Mouse (Mus musculus) midbrain, embryonic 16.5 days (tissue): ENCODE measurements around the gene Msmo1. TPM values are rescaled to one million over a fixed set of nuclear protein-coding genes. Genes with fewer than 3 reads are reported as not detected.

ENCODE experiments used
- ATAC-seq: fragments of 200-750 bp; cut with Nextera tagmentation; 2 replicates; pipeline ENCODE4 v1.8.0; 2017; ENCODE audit warnings: moderate TSS enrichment
- H3K27ac ChIP-seq: fragments of 300-500 bp; sonication (generic); 2 replicates; pipeline ENCODE4 v1.5.1; 2014; ENCODE audit warnings: mild to moderate bottlenecking, low read length, mixed read lengths
- H3K27me3 ChIP-seq: fragments of 300-500 bp; sonication (generic); 2 replicates; pipeline ENCODE4 v1.6.1; 2014; ENCODE audit warnings: low read depth, low read length, mixed read lengths; ENCODE audit not compliant: control insufficient read depth, insufficient read depth
- H3K36me3 ChIP-seq: fragments of 300-500 bp; sonication (generic); 2 replicates; pipeline ENCODE4 v1.6.1; 2014; ENCODE audit warnings: mild to moderate bottlenecking, low read length, moderate library complexity, mixed read lengths; ENCODE audit not compliant: control insufficient read depth, insufficient read depth
- H3K4me1 ChIP-seq: fragments of 300-500 bp; sonication (generic); 2 replicates; pipeline ENCODE4 v1.6.1; 2014; ENCODE audit warnings: mild to moderate bottlenecking, low read length, mixed read lengths; ENCODE audit not compliant: control insufficient read depth, insufficient read depth
- H3K4me2 ChIP-seq: fragments of 300-500 bp; sonication (generic); 2 replicates; pipeline ENCODE4 v1.6.1; 2014; ENCODE audit warnings: mild to moderate bottlenecking, low read length, mixed read lengths
- H3K4me3 ChIP-seq: fragments of 300-500 bp; sonication (generic); 2 replicates; pipeline ENCODE4 v1.5.1; 2014; ENCODE audit warnings: low read depth, mild to moderate bottlenecking, low read length, moderate library complexity, mixed read lengths
- H3K9ac ChIP-seq: fragments of 300-500 bp; sonication (generic); 2 replicates; pipeline ENCODE4 v1.6.1; 2014; ENCODE audit warnings: low read depth, low read length, mixed read lengths
- H3K9me3 ChIP-seq: fragments of 300-500 bp; sonication (generic); replicated peaks from 2 replicates; pipeline ENCODE4 v1.6.1; 2014; ENCODE audit warnings: mild to moderate bottlenecking, low read length, mixed read lengths; ENCODE audit not compliant: control insufficient read depth, poor library complexity, severe bottlenecking
- WGBS: fragments of 180-500 bp; shearing (Covaris S2); extraction: QIAGEN DNeasy Blood & Tissue Kit; methylation state at CpG from one replicate; pipeline ENCODE4 v1.1.7; 2014; 5-methylcytosine and 5-hydroxymethylcytosine counted together
- polyA plus RNA-seq: library from polyadenylated mRNA; unstranded; fragments of >200 nt; fragmentation: Nextera tagmentation; extraction: Ambion mirVana; gene quantifications from 2 replicates; pipeline ENCODE4 v1.2.1, GENCODE M21; 2015

Msmo1 gene
- polyA plus RNA-seq = 176 and 200 TPM in 2 replicates

DNA sequence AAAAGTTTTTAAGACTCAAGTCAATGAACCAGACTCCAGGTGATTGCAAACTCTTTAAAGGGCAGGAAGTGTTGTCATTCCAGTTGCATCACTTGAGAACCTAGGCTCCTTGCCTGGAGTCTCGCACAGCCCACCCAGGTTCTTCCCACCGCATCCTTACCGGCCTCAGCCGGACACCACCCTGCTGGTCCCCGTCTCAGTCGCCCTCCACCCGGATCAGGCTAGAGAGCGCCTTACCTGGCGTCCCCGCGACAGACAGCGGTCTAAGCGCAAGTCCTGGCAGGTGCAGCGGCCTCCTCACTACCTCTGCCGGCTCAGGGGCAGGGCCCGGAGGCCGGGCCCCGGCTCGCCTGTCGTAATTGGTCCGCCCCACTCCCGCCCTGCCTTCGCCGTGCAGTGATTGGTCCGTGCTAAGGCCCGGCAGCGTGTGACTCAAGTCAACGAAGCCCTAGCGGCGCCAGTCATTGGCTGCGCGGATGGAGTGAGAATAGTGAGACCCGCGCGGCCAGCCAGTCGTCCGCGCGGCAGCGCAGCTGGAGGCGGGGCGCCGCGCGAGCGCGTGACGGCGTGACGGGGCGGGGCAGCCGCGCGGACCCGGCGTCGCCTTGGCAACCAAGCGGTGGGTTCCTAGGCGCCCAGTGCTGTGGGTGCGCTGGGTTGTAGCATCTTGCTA lies at the start of gene Msmo1:
Msmo1 (minus strand) TSS at position 522 of the 673 bp plus-strand sequence.
- Histone ChIP-seq H3K9ac (peak within 1 kb of the TSS; percentile 83), H3K27me3 (no peaks in the 10 kb centered on the region), H3K4me1 (peaks cover 33% of the 10 kb centered on the region), H3K4me2 (peak within 1 kb of the TSS; percentile 58), H3K27ac (peak within 1 kb of the TSS; percentile 94), H3K36me3 (0 out of 2 replicates have a peak, but pooled peaks cover 1% of the 10 kb centered on the region), H3K9me3 (no peaks in the 10 kb centered on the region), H3K4me3 (peak within 1 kb of the TSS; percentile 70)
- under 1% methylated on average over 60 of the region's 60 CpGs for WGBS
- ATAC-seq = peak; percentile 99

DNA sequence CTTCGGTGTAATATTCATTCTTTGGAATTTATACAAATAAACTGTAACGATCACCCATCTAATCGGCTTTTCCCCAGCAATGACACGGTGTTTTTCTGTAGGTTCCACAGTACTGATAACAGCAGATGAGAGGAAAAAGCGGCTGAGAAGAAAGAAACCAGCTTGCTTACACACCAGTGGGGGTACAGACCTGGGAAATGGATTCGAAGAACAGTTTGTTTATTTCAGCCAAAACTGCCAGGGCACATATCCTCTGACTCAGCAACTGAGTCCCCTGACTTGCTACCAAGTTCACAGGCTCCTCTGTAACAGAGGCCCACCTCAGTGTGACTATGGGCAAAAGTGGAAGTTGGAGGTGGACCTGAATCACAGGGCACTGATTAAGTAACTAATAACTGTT lies 48.4 kb upstream of the Msmo1 start:
- Histone ChIP-seq H3K27ac (no peak overlapping the region), H3K4me1 (no peaks in the 10 kb centered on the region; the same call in 1 of the 2 replicates), H3K4me3 (no peak overlapping the region), H3K9me3 (no peaks in the 10 kb centered on the region), H3K4me2 (no peak overlapping the region), H3K9ac (no peak overlapping the region), H3K27me3 (no peaks in the 10 kb centered on the region), H3K36me3 (no peaks in the 10 kb centered on the region)
- WGBS = 84% methylated on average over 6 of the region's 6 CpGs
- ATAC-seq = no peak

DNA sequence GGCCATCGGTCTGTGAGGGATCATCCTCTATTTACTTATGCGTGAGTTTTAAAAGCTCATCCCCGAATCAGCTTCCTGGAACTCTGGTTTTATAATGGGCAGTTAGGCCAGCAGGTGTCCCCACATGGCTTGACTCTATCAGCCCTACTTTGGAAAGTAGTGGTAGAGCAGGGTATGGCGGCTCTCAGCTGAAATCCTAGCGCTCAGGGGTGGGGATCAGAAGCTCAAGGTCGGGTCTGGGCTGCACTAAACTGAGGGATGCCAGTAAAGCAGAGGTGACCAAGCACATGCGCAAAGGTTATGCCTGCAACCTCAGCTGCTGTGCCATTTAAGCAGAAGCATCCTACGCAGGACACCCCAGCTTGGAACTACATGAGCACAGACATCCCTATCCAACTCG lies 44.3 kb upstream of the Msmo1 start:
- Histone ChIP-seq H3K27me3 (no peaks in the 10 kb centered on the region), H3K27ac (no peak overlapping the region), H3K9me3 (no peaks in the 10 kb centered on the region), H3K4me2 (no peak overlapping the region), H3K4me1 (no peaks in the 10 kb centered on the region), H3K4me3 (no peak overlapping the region), H3K9ac (no peak overlapping the region), H3K36me3 (no peaks in the 10 kb centered on the region)
- no peak; the same call in 1 of the 2 replicates for ATAC-seq
- WGBS = 71% methylated on average over 9 of the region's 9 CpGs

DNA sequence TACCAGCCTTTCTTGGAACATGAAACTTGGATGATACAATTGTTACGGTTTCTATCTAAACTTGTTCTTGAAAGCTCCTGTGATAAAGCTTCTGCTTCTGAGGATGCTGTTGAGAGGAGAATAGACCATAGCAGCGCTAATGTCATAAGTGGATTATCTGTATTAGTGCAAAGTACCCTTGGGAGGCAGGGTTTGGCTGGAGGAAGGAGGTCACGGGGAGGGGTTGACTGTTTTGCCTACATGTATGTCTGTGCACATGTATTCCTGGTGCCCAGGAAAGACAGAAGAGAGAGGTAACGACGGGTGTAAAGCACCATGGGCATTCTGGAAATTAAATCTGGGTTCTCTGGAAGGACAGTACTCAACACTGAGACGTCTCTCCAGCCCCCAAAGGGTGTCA lies 40.5 kb upstream of the Msmo1 start:
- no peak overlapping the region for H3K27ac ChIP-seq
- no peak overlapping the region for H3K9ac ChIP-seq
- H3K36me3 ChIP-seq = no peaks in the 10 kb centered on the region
- H3K9me3 ChIP-seq = no peaks in the 10 kb centered on the region
- no peaks in the 10 kb centered on the region for H3K4me1 ChIP-seq
- ATAC-seq = no peak
- H3K4me2 ChIP-seq = no peak overlapping the region
- H3K27me3 ChIP-seq = no peaks in the 10 kb centered on the region
- 91% methylated on average over 6 of the region's 6 CpGs for WGBS
- no peak overlapping the region for H3K4me3 ChIP-seq

DNA sequence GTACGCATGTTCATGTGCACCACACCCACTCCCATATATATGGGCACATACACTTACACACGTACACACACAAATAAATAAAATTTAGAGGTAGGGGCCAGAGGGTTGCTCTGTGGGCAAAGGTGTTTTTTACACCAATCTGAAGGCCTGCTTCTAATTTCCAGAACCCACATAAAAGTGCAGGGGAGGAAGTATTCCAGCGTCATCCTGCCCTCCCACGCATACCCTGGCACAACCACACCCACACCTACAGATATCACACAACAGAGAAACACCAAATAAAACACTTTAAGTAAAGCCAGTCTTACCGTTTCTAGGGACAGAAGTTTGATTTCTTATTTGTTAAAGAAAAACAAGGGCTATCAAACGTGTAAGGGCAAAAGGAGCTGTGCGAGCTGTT lies 37.2 kb upstream of the Msmo1 start:
- Histone ChIP-seq H3K9ac (no peak overlapping the region), H3K27me3 (no peaks in the 10 kb centered on the region), H3K4me1 (no peaks in the 10 kb centered on the region), H3K4me3 (no peak overlapping the region), H3K9me3 (no peaks in the 10 kb centered on the region), H3K27ac (no peak overlapping the region), H3K36me3 (no peaks in the 10 kb centered on the region), H3K4me2 (no peak overlapping the region)
- WGBS = 94% methylated on average over 7 of the region's 7 CpGs
- no peak for ATAC-seq

DNA sequence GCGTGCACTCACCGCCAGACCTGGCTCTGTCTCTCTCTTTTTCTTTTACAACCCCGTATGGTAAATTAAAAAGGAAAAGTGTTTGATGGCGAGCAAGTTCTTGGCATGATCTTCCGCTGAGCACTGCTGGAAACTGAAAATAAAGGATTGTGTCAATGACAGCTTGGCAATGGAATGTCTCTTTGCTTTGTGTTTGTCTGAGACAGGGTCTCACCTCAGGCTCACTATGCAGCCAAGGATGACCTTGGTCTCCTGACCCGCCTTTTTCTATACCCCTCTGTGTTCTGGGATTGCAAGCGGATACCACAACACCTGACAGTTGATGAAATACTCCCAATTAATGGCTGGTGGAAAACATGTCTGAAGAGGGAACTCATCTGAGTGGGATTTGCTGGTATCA lies 36.0 kb upstream of the Msmo1 start:
- ATAC-seq = no peak
- no peaks in the 10 kb centered on the region for H3K27me3 ChIP-seq
- WGBS = 69% methylated on average over 7 of the region's 7 CpGs

DNA sequence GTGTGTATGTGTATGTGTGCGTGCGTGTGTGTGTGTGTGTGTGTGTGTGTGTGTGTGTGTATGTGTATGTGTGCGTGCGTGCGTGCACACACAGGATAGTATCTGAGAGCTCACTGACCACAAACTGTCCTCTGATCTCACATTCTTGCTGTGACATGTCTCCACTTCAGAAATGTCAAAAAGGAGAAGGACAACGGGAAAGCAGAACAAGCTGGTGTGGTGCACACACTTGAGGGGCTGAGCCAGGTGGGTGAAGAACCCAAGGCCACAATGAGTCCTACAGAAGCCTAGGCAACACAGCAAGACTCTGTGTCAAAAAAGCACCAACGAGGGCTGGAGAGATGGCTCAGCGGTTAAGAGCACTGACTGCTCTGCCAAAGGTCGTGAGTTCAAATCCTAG lies 35.1 kb upstream of the Msmo1 start:
- Histone ChIP-seq H3K36me3 (no peaks in the 10 kb centered on the region), H3K4me3 (no peak overlapping the region), H3K27me3 (no peaks in the 10 kb centered on the region), H3K27ac (no peak overlapping the region), H3K4me2 (no peak overlapping the region), H3K9me3 (no peaks in the 10 kb centered on the region), H3K4me1 (no peaks in the 10 kb centered on the region), H3K9ac (no peak overlapping the region)
- WGBS = 93% methylated on average over 7 of the region's 9 CpGs
- no peak for ATAC-seq

More for the DNA sequence above, 36.0 kb upstream of the Msmo1 start:
- no peak overlapping the region for H3K4me2 ChIP-seq
- H3K9me3 ChIP-seq = no peaks in the 10 kb centered on the region
- no peak overlapping the region for H3K9ac ChIP-seq
- no peaks in the 10 kb centered on the region for H3K4me1 ChIP-seq
- H3K27ac ChIP-seq = no peak overlapping the region
- no peaks in the 10 kb centered on the region for H3K36me3 ChIP-seq
- no peak overlapping the region for H3K4me3 ChIP-seq

DNA sequence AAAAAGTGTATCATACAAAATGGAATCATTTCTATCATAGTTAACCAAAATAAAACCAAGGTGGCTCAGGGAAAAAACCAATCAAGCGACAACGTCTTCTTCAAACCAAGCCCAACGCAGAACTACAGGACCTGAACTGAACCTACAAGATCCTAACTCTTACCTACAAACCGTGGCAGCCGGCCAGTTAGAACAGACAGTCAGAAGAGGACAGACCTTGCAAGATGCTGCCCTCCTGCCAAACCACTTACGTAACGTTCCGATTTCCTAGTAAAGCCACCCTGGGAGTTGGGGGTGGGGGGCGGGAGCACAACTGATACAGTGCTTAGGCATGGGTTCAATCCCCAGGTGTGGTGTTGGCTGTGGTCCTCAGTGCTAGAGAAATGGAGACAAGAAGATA lies 33.5 kb upstream of the Msmo1 start:
- Histone ChIP-seq H3K36me3 (no peaks in the 10 kb centered on the region), H3K4me3 (no peak overlapping the region), H3K27ac (no peak overlapping the region), H3K27me3 (no peaks in the 10 kb centered on the region), H3K9me3 (no peaks in the 10 kb centered on the region), H3K4me1 (no peaks in the 10 kb centered on the region), H3K9ac (no peak overlapping the region), H3K4me2 (no peak overlapping the region)
- ATAC-seq = no peak
- 96% methylated on average over 9 of the region's 9 CpGs for WGBS

DNA sequence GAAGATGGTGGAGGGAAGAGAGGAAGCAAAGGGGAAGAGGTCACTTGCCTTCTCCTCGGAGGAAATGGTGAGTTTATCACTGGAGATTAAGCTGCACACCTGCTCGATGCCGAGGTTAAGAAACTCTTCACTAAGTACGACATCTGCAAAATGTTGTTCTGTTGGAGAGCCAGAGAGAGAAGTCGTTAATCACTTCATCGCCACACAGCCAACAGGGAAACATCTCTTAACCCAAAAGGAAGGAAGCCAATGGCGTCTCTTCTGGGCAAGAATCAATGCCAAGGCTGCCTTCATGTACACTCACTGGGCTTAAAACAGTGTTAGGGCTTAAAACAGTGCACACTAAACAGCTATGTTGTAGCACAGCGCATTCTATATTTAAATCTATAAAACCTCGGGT lies 30.5 kb upstream of the Msmo1 start:
- Histone ChIP-seq H3K4me1 (no peaks in the 10 kb centered on the region), H3K4me2 (no peak overlapping the region), H3K27ac (no peak overlapping the region), H3K9me3 (no peaks in the 10 kb centered on the region), H3K27me3 (no peaks in the 10 kb centered on the region), H3K4me3 (no peak overlapping the region), H3K9ac (no peak overlapping the region), H3K36me3 (no peaks in the 10 kb centered on the region)
- WGBS = 94% methylated on average over 9 of the region's 9 CpGs
- no peak for ATAC-seq
